Mouse (Mus musculus) MEL (cell line): ENCODE measurements at regions not wholly inside any gene's neighbourhood (a gene's known extent, or its start where the extent isn't known, plus 50 kb on each side); places are given as distances from the start of the nearest gene placed in this dataset.

Experiments
- DNase-seq: peaks from one replicate; pipeline ENCODE4 v3.0.0; 2011; ENCODE audit warnings: low read depth, low spot score
- H3K27ac ChIP-seq: 2 replicates; pipeline ENCODE4 v1.5.1; 2012; ENCODE audit warnings: low read depth, mild to moderate bottlenecking, control low read depth, low read length, moderate library complexity; ENCODE audit not compliant: control insufficient read depth
- H3K27me3 ChIP-seq, 2 experiments: fragments of 150-350 bp in 1 of 2; sonication (generic) in 1 of 2; 2 replicates each; pipeline ENCODE4 v1.6.1; 2012; ENCODE audit warnings: low read length in 2 of 2, mild to moderate bottlenecking in 2 of 2, improper control_type of control experiment in 1 of 2, moderate library complexity in 1 of 2; ENCODE audit not compliant: insufficient read depth in 2 of 2, control insufficient read depth in 1 of 2
- H3K36me3 ChIP-seq, 2 experiments: 2 replicates each; pipeline ENCODE4 v1.6.1; 2012 to 2014; ENCODE audit warnings: low read length in 2 of 2, improper control_type of control experiment in 1 of 2, inconsistent platforms in 1 of 2, mild to moderate bottlenecking in 1 of 2; ENCODE audit not compliant: insufficient read depth in 2 of 2, control insufficient read depth in 1 of 2
- H3K4me1 ChIP-seq, 2 experiments: fragments of 150-350 bp in 1 of 2; sonication (generic) in 1 of 2; 2 replicates each; pipeline ENCODE4 v1.6.1; 2012; ENCODE audit warnings: low read length in 2 of 2, improper control_type of control experiment in 1 of 2, mild to moderate bottlenecking in 1 of 2; ENCODE audit not compliant: insufficient read depth in 2 of 2, control insufficient read depth in 1 of 2
- H3K4me3 ChIP-seq, 2 experiments: fragments of 150-350 bp in 1 of 2; sonication (generic) in 1 of 2; 2 replicates each; pipeline ENCODE4 v1.5.1; 2012; ENCODE audit warnings: low read depth in 2 of 2, low read length in 2 of 2, mild to moderate bottlenecking in 2 of 2, moderate library complexity in 2 of 2, control low read depth in 1 of 2, improper control_type of control experiment in 1 of 2; ENCODE audit not compliant: control insufficient read depth in 1 of 2, insufficient read depth in 1 of 2
- H3K79me2 ChIP-seq: 2 replicates; pipeline ENCODE4 v1.6.1; 2012; ENCODE audit warnings: mild to moderate bottlenecking, low read length, moderate library complexity; ENCODE audit not compliant: control insufficient read depth, poor library complexity, insufficient read depth
- H3K9ac ChIP-seq: 2 replicates; pipeline ENCODE4 v1.6.1; 2012; ENCODE audit warnings: low read depth, mild to moderate bottlenecking, control low read depth, low read length, moderate library complexity; ENCODE audit not compliant: control insufficient read depth, poor library complexity, severe bottlenecking
- H3K9me3 ChIP-seq: fragments of 150-350 bp; sonication (generic); replicated peaks from 2 replicates; pipeline ENCODE4 v1.6.1; 2012; ENCODE audit warnings: mild to moderate bottlenecking, low read length, improper control_type of control experiment, moderate library complexity; ENCODE audit not compliant: insufficient read depth
- BHLHE40 ChIP-seq: IDR thresholded peaks from 2 replicates; pipeline ENCODE4 v1.6.1; 2012; ENCODE audit warnings: low read depth, mild to moderate bottlenecking, inconsistent platforms, low read length, improper control_type of control experiment, borderline replicate concordance
- CHD1 ChIP-seq: IDR thresholded peaks from 2 replicates; pipeline ENCODE4 v1.6.1; 2012; ENCODE audit warnings: low read depth, mild to moderate bottlenecking, inconsistent platforms, low read length, improper control_type of control experiment
- CHD2 ChIP-seq: IDR thresholded peaks from 2 replicates; pipeline ENCODE4 v1.6.1; 2011; ENCODE audit warnings: low read length, improper control_type of control experiment
- CTCF ChIP-seq, 3 experiments: IDR thresholded peaks in 2 of 3; conservative IDR thresholded peaks in 1 of 3; 2 replicates each; pipeline ENCODE4 v1.5.1; 2011 to 2012; ENCODE audit warnings: low read length in 3 of 3, low read depth in 2 of 3, mild to moderate bottlenecking in 2 of 3, improper control_type of control experiment in 1 of 3, inconsistent platforms in 1 of 3, mixed read lengths in 1 of 3, moderate library complexity in 1 of 3; ENCODE audit not compliant: control insufficient read depth in 1 of 3, insufficient read depth in 1 of 3, poor library complexity in 1 of 3, severe bottlenecking in 1 of 3
- E2F4 ChIP-seq: IDR thresholded peaks from 2 replicates; pipeline ENCODE4 v1.6.1; 2011; ENCODE audit warnings: low read depth, low read length, improper control_type of control experiment, borderline replicate concordance
- ELF1 ChIP-seq: IDR thresholded peaks from 2 replicates; pipeline ENCODE4 v1.6.1; 2014; ENCODE audit warnings: low read depth, mild to moderate bottlenecking, inconsistent platforms, low read length, improper control_type of control experiment, moderate library complexity
- EP300 ChIP-seq, 2 experiments: IDR thresholded peaks; 2 replicates each; pipeline ENCODE4 v1.6.1; 2011; ENCODE audit warnings: improper control_type of control experiment in 2 of 2, low read length in 2 of 2, low read depth in 1 of 2, mild to moderate bottlenecking in 1 of 2
- ETS1 ChIP-seq: IDR thresholded peaks from 2 replicates; pipeline ENCODE4 v1.6.1; 2012; ENCODE audit warnings: low read depth, mild to moderate bottlenecking, inconsistent platforms, low read length, improper control_type of control experiment, moderate library complexity
- GATA1 ChIP-seq: IDR thresholded peaks from 2 replicates; pipeline ENCODE4 v1.6.1; 2011; ENCODE audit warnings: low read depth, low read length, improper control_type of control experiment
- HCFC1 ChIP-seq: IDR thresholded peaks from 2 replicates; pipeline ENCODE4 v1.6.1; 2012; ENCODE audit warnings: low read depth, mild to moderate bottlenecking, inconsistent platforms, low read length, improper control_type of control experiment, moderate library complexity
- JUND ChIP-seq: IDR thresholded peaks from 2 replicates; pipeline ENCODE4 v1.6.1; 2011; ENCODE audit warnings: low read depth, mild to moderate bottlenecking, improper control_type of control experiment, low read length
- KAT2A ChIP-seq: conservative IDR thresholded peaks from 2 replicates; pipeline ENCODE4 v1.6.1; 2012; ENCODE audit warnings: low read depth, low read length, improper control_type of control experiment, inconsistent platforms
- MAFK ChIP-seq: IDR thresholded peaks from 2 replicates; pipeline ENCODE4 v1.6.1; 2011; ENCODE audit warnings: low read depth, mild to moderate bottlenecking, low read length, improper control_type of control experiment, borderline replicate concordance
- MAX ChIP-seq: IDR thresholded peaks from 2 replicates; pipeline ENCODE4 v1.6.1; 2011; ENCODE audit warnings: low read length, improper control_type of control experiment
- MAZ ChIP-seq: IDR thresholded peaks from 2 replicates; pipeline ENCODE4 v1.6.1; 2012; ENCODE audit warnings: low read depth, mild to moderate bottlenecking, inconsistent platforms, low read length, improper control_type of control experiment
- MYC ChIP-seq: IDR thresholded peaks from 2 replicates; pipeline ENCODE4 v1.6.1; 2011; ENCODE audit warnings: low read depth, mild to moderate bottlenecking, low read length, improper control_type of control experiment, moderate library complexity
- NELFE ChIP-seq: IDR thresholded peaks from 2 replicates; pipeline ENCODE4 v1.6.1; 2011; ENCODE audit warnings: low read depth, low read length, improper control_type of control experiment
- POLR2A ChIP-seq, 2 experiments: IDR thresholded peaks; 2 replicates each; pipeline ENCODE4 v1.6.1; 2011 to 2012; ENCODE audit warnings: low read length in 2 of 2, mild to moderate bottlenecking in 2 of 2, control low read depth in 1 of 2, improper control_type of control experiment in 1 of 2, low read depth in 1 of 2, moderate library complexity in 1 of 2; ENCODE audit not compliant: control insufficient read depth in 1 of 2, insufficient read depth in 1 of 2, poor library complexity in 1 of 2
- POLR2AphosphoS2 ChIP-seq: IDR thresholded peaks from 2 replicates; pipeline ENCODE4 v1.6.1; 2011; ENCODE audit warnings: low read length, improper control_type of control experiment
- POLR2AphosphoS5 ChIP-seq: IDR thresholded peaks from 2 replicates; pipeline ENCODE4 v1.6.1; 2012; ENCODE audit warnings: low read depth, borderline replicate concordance, mild to moderate bottlenecking, inconsistent platforms, low read length, moderate library complexity, mixed read lengths
- RAD21 ChIP-seq: IDR thresholded peaks from 2 replicates; pipeline ENCODE4 v1.6.1; 2011; ENCODE audit warnings: mild to moderate bottlenecking, low read depth, low read length, improper control_type of control experiment
- RCOR1 ChIP-seq: IDR thresholded peaks from 2 replicates; pipeline ENCODE4 v1.6.1; 2012; ENCODE audit warnings: low read depth, mild to moderate bottlenecking, inconsistent platforms, low read length, improper control_type of control experiment
- SIN3A ChIP-seq: IDR thresholded peaks from 2 replicates; pipeline ENCODE4 v1.6.1; 2012; ENCODE audit warnings: low read length, improper control_type of control experiment, inconsistent platforms
- SMC3 ChIP-seq: IDR thresholded peaks from 2 replicates; pipeline ENCODE4 v1.6.1; 2011; ENCODE audit warnings: low read depth, low read length, improper control_type of control experiment
- TAL1 ChIP-seq: IDR thresholded peaks from 2 replicates; pipeline ENCODE4 v1.6.1; 2012; ENCODE audit warnings: mild to moderate bottlenecking, inconsistent platforms, low read length, moderate library complexity, mixed read lengths
- TCF12 ChIP-seq: IDR thresholded peaks from 2 replicates; pipeline ENCODE4 v1.6.1; 2014; ENCODE audit warnings: low read depth, mild to moderate bottlenecking, inconsistent platforms, low read length, improper control_type of control experiment, moderate library complexity
- UBTF ChIP-seq: IDR thresholded peaks from 2 replicates; pipeline ENCODE4 v1.6.1; 2012; ENCODE audit warnings: low read depth, mild to moderate bottlenecking, inconsistent platforms, low read length, improper control_type of control experiment, moderate library complexity, borderline replicate concordance; ENCODE audit not compliant: insufficient read depth
- ZC3H11A ChIP-seq: IDR thresholded peaks from 2 replicates; pipeline ENCODE4 v1.6.1; 2012; ENCODE audit warnings: low read depth, mild to moderate bottlenecking, inconsistent platforms, low read length, improper control_type of control experiment
- ZKSCAN1 ChIP-seq: IDR thresholded peaks from 2 replicates; pipeline ENCODE4 v1.6.1; 2012; ENCODE audit warnings: low read depth, mild to moderate bottlenecking, inconsistent platforms, low read length, improper control_type of control experiment, moderate library complexity
- ZMIZ1 ChIP-seq: IDR thresholded peaks from 2 replicates; pipeline ENCODE4 v1.6.1; 2012; ENCODE audit warnings: low read depth, mild to moderate bottlenecking, inconsistent platforms, low read length, improper control_type of control experiment, moderate library complexity
- ZNF384 ChIP-seq: IDR thresholded peaks from 2 replicates; pipeline ENCODE4 v1.6.1; 2012; ENCODE audit warnings: low read depth, mild to moderate bottlenecking, inconsistent platforms, low read length, improper control_type of control experiment

DNA sequence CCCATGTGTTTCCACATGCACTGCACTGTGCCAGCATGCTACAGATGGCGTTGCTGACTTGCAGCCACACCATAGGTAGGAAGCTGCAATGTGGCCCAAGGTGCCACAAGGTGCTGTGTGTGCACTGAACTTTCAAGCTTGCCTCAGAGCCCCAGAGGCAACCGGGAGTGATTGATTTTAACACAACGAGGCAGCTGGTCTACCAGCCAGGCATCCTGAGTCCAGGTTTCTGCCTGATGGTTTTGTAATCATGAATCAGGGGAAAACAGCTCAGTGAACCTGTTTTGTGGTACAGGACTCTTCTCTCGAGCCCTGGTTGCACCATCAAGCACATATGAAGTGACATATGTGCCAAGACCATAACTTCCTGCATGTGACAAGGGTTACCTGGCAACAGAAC, 98.9 kb downstream of the Zfp648 start:
- Histone ChIP-seq H3K79me2 (no peaks in the 10 kb centered on the region), H3K9me3 (no peaks in the 10 kb centered on the region), H3K4me1 (no peaks in the 10 kb centered on the region), H3K27me3 (no peaks in the 10 kb centered on the region), H3K27ac (no peak overlapping the region), H3K36me3 (no peaks in the 10 kb centered on the region), H3K9ac (no peak overlapping the region), H3K4me3 (no peak overlapping the region)
- TF ChIP-seq SMC3 (no peak), ETS1 (no peak), POLR2AphosphoS5 (no peak), GATA1 (no peak), CTCF (IDR thresholded peaks at IDR 0.05 in 2 of 3, conservative IDR thresholded peaks at IDR 0.05 in 1 of 3; ENCODE audit: control insufficient read depth in 1 of 3, insufficient read depth in 1 of 3, low read depth in 2 of 3, low read length in 3 of 3, poor library complexity in 1 of 3, severe bottlenecking in 1 of 3) (no peak), SIN3A (no peak), ZMIZ1 (no peak), EP300 (IDR thresholded peaks at IDR 0.05; ENCODE audit: low read depth in 1 of 2, low read length in 2 of 2) (no peak), ZC3H11A (no peak), MAZ (no peak), KAT2A (no peak), TCF12 (no peak), MAX (no peak), JUND (no peak), CHD1 (no peak), UBTF (no peak), ZKSCAN1 (no peak), POLR2AphosphoS2 (no peak), MYC (no peak), RAD21 (no peak)
- DNase-seq, result no peak

GRCm38 (mm10) chr1:154309650-154310049, 108.7 kb downstream of the Zfp648 start:
- Histone ChIP-seq H3K4me1 (no peaks in the 10 kb centered on the region), H3K9ac (no peak overlapping the region), H3K27ac (no peak overlapping the region), H3K9me3 (no peaks in the 10 kb centered on the region), H3K79me2 (no peaks in the 10 kb centered on the region), H3K27me3 (no peaks in the 10 kb centered on the region), H3K4me3 (no peak overlapping the region), H3K36me3 (no peaks in the 10 kb centered on the region)
- TF ChIP-seq HCFC1, result no peak
- TF ChIP-seq NELFE, result no peak
- no peak for TF ChIP-seq JUND
- no peak for TF ChIP-seq CHD2
- TF ChIP-seq ZMIZ1, result no peak
- no peak for TF ChIP-seq ZKSCAN1
- TF ChIP-seq POLR2A (IDR thresholded peaks at IDR 0.05; ENCODE audit: control insufficient read depth in 1 of 2, insufficient read depth in 1 of 2, low read depth in 1 of 2, low read length in 2 of 2, poor library complexity in 1 of 2), result no peak
- no peak for TF ChIP-seq BHLHE40
- TF ChIP-seq MAFK, result no peak
- TF ChIP-seq UBTF, result no peak
- TF ChIP-seq RCOR1, result no peak
- TF ChIP-seq TCF12, result no peak
- TF ChIP-seq ETS1, result no peak
- TF ChIP-seq E2F4, result no peak
- no peak for TF ChIP-seq TAL1
- no peak for TF ChIP-seq ZNF384
- TF ChIP-seq ELF1, result no peak
- TF ChIP-seq CHD1, result no peak
- TF ChIP-seq ZC3H11A, result no peak
- DNase-seq, result no peak
